Mouse (Mus musculus): Measurements from ENCODE around the gene Adarb2. TPM values are rescaled to one million over a fixed set of nuclear protein-coding genes. Genes with fewer than 3 reads are reported as not detected.

Adarb2 gene
- polyA plus RNA-seq, 1 experiment: not detected

DNA sequence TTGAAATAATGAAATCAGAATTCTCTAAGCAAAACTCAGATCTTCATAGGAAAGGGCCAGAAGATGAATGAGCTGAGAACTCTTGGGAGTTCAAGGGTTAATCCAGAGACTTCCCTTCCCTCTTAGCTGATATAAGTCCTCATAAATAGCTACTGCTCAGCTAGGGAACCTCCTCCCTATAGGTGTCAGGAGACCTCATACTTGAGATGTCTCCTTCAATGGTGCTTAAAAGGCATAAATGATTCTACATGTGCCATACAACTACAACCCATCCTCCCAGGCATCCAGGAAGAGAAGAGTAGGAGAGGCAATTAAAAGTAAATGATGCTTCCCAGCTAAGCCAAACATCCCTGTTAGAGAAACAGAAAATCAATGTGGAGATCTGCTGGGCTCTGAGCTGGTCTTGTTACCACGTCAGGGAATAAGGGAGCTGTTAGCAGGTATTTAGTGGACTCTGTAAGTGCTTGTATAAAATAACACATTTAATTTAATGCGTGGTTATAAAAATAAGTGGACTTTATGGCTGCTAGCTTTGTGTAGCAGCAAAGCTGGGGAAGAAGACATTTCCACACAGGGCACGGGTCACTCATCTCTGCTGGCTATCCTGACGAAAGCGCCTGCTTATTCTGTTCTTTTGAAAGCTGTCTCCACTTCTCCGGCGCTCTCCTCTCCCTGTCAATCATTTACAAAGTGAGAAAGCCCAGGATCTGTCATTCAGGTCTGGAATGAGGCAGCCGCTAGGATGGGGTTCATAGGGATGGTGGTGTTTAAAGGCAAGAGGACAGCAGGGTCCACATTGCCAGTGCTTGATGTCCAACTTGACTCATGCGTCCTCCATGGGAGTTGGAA is 331.8 kb downstream of the Adarb2 start:
- Histone ChIP-seq H3K4me1 (ENCODE audit: control insufficient read depth, insufficient read depth, low read length) (no peaks in the 10 kb centered on the region), H3K4me3 (ENCODE audit: control insufficient read depth, low read depth, low read length) (no peak overlapping the region), H3K36me3 (ENCODE audit: control insufficient read depth, insufficient read depth, low read length) (no peaks in the 10 kb centered on the region), H3K27me3 (ENCODE audit: control insufficient read depth, insufficient read depth, low read length) (no peaks in the 10 kb centered on the region), H3K27ac (ENCODE audit: control insufficient read depth, insufficient read depth, low read depth, low read length) (no peak overlapping the region)
- no peak for TF ChIP-seq CTCF (IDR thresholded peaks at IDR 0.05; ENCODE audit: control insufficient read depth, insufficient read depth, insufficient replicate concordance, low read depth, low read length)
- no peak for TF ChIP-seq POLR2A (IDR thresholded peaks at IDR 0.05; ENCODE audit: control insufficient read depth, low read depth, low read length)

DNA sequence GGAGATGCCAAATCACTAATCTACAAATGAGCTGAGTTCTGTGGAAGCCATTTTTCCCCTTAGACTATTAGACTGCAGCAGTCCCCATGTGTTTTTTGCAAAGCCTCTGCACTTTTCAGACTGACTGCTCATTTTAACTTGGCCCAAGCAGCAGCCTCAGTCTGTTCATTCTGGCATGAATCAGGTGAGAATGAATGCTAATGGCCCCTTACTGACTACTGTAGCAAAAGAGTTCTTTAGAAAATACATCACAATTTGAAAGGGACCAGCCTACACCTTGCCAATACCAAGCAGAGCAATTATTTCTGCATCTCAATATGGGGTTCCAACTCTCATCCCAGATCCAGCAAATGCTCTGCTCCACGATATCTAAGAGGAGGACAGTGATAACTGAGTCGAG is 335.8 kb downstream of the Adarb2 start:
- Histone ChIP-seq H3K4me3 (ENCODE audit: control insufficient read depth, low read depth, low read length) (no peak overlapping the region), H3K4me1 (ENCODE audit: control insufficient read depth, insufficient read depth, low read length) (no peaks in the 10 kb centered on the region), H3K27me3 (ENCODE audit: control insufficient read depth, insufficient read depth, low read length) (no peaks in the 10 kb centered on the region), H3K27ac (ENCODE audit: control insufficient read depth, insufficient read depth, low read depth, low read length) (no peak overlapping the region), H3K36me3 (ENCODE audit: control insufficient read depth, insufficient read depth, low read length) (no peaks in the 10 kb centered on the region)
- no peak for TF ChIP-seq POLR2A (IDR thresholded peaks at IDR 0.05; ENCODE audit: control insufficient read depth, low read depth, low read length)
- TF ChIP-seq CTCF (IDR thresholded peaks at IDR 0.05; ENCODE audit: control insufficient read depth, insufficient read depth, insufficient replicate concordance, low read depth, low read length): no peak

DNA sequence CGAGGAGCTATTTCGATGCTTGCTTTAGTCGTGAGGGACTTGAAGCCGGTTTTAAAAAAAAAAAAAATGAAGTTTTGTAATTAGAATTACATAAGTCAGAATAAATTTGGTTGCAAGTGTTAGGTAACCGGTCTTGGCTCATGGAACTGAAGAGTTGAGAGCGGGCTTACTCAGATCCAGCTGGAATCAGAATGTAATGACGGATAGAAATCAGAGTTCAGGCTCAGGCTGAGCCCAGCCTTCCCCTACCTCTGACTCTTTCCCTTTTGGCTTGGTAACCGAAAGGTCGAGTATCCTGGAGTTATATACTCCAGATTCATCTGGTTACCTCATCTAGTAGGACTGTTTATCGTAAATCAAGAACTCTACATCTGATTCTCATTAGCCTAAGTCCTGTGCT is 336.2 kb downstream of the Adarb2 start:
- H3K4me3 ChIP-seq (ENCODE audit: control insufficient read depth, low read depth, low read length): no peak overlapping the region
- no peak overlapping the region for H3K27ac ChIP-seq (ENCODE audit: control insufficient read depth, insufficient read depth, low read depth, low read length)
- no peaks in the 10 kb centered on the region for H3K4me1 ChIP-seq (ENCODE audit: control insufficient read depth, insufficient read depth, low read length)
- H3K36me3 ChIP-seq (ENCODE audit: control insufficient read depth, insufficient read depth, low read length): no peaks in the 10 kb centered on the region
- TF ChIP-seq POLR2A (IDR thresholded peaks at IDR 0.05; ENCODE audit: control insufficient read depth, low read depth, low read length): no peak
- no peak for TF ChIP-seq CTCF (IDR thresholded peaks at IDR 0.05; ENCODE audit: control insufficient read depth, insufficient read depth, insufficient replicate concordance, low read depth, low read length)
- no peaks in the 10 kb centered on the region for H3K27me3 ChIP-seq (ENCODE audit: control insufficient read depth, insufficient read depth, low read length)

DNA sequence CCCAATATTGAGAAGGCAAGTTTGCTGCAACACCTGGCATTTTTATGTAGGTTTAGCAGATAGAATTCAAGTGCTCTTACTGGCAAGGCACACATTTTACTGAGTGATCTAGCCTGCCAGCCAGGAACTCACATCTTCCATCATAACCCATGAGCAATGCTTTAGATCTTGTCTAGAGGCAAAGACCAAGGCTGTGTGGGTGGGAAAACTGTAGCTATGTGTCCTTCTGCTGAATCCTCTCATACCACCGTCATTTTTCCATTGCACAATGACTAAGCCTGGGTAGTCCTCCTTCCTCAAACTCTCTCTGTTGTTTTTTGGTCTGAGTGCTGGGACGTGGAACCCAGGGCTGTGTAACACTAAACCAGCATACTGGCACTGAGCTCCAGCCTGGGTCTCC is 340.0 kb downstream of the Adarb2 start:
- Histone ChIP-seq H3K4me3 (ENCODE audit: control insufficient read depth, low read depth, low read length) (no peak overlapping the region), H3K27me3 (ENCODE audit: control insufficient read depth, insufficient read depth, low read length) (no peaks in the 10 kb centered on the region), H3K27ac (ENCODE audit: control insufficient read depth, insufficient read depth, low read depth, low read length) (no peak overlapping the region), H3K36me3 (ENCODE audit: control insufficient read depth, insufficient read depth, low read length) (no peaks in the 10 kb centered on the region), H3K4me1 (ENCODE audit: control insufficient read depth, insufficient read depth, low read length) (no peaks in the 10 kb centered on the region)
- no peak for TF ChIP-seq POLR2A (IDR thresholded peaks at IDR 0.05; ENCODE audit: control insufficient read depth, low read depth, low read length)
- TF ChIP-seq CTCF (IDR thresholded peaks at IDR 0.05; ENCODE audit: control insufficient read depth, insufficient read depth, insufficient replicate concordance, low read depth, low read length): no peak

DNA sequence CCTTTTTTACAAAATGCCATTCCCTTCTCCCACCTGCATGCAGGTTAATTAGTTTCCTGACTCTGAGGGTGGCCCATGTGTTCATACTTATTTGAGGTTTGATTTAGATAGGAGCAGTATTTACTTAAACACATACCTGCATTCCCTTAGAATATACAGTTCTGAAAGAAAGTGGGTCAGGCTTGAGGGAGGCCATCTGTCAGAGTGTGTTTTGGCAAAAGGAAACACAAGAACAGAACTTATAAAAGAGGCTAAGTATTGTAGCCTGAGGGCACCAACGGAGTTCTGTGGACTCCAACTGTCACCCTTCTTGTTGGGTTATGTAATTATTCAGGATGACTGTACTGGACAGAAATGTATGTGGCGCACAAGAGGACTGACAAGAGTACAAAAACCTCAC is 349.6 kb downstream of the Adarb2 start:
- no peak overlapping the region for H3K27ac ChIP-seq (ENCODE audit: control insufficient read depth, insufficient read depth, low read depth, low read length)
- TF ChIP-seq POLR2A (IDR thresholded peaks at IDR 0.05; ENCODE audit: control insufficient read depth, low read depth, low read length) (no peak), CTCF (IDR thresholded peaks at IDR 0.05; ENCODE audit: control insufficient read depth, insufficient read depth, insufficient replicate concordance, low read depth, low read length) (no peak)
- H3K4me3 ChIP-seq (ENCODE audit: control insufficient read depth, low read depth, low read length): no peak overlapping the region
- no peaks in the 10 kb centered on the region for H3K27me3 ChIP-seq (ENCODE audit: control insufficient read depth, insufficient read depth, low read length)
- no peaks in the 10 kb centered on the region for H3K36me3 ChIP-seq (ENCODE audit: control insufficient read depth, insufficient read depth, low read length)
- H3K4me1 ChIP-seq (ENCODE audit: control insufficient read depth, insufficient read depth, low read length): no peaks in the 10 kb centered on the region

GRCm38 (mm10) chr13:8557784-8558183 is 355.1 kb downstream of the Adarb2 start:
- H3K27me3 ChIP-seq (ENCODE audit: control insufficient read depth, insufficient read depth, low read length): no peaks in the 10 kb centered on the region
- no peaks in the 10 kb centered on the region for H3K36me3 ChIP-seq (ENCODE audit: control insufficient read depth, insufficient read depth, low read length)
- no peak overlapping the region for H3K4me3 ChIP-seq (ENCODE audit: control insufficient read depth, low read depth, low read length)
- H3K4me1 ChIP-seq (ENCODE audit: control insufficient read depth, insufficient read depth, low read length): no peaks in the 10 kb centered on the region
- no peak overlapping the region for H3K27ac ChIP-seq (ENCODE audit: control insufficient read depth, insufficient read depth, low read depth, low read length)
- TF ChIP-seq CTCF (IDR thresholded peaks at IDR 0.05; ENCODE audit: control insufficient read depth, insufficient read depth, insufficient replicate concordance, low read depth, low read length): no peak
- no peak for TF ChIP-seq POLR2A (IDR thresholded peaks at IDR 0.05; ENCODE audit: control insufficient read depth, low read depth, low read length)

DNA sequence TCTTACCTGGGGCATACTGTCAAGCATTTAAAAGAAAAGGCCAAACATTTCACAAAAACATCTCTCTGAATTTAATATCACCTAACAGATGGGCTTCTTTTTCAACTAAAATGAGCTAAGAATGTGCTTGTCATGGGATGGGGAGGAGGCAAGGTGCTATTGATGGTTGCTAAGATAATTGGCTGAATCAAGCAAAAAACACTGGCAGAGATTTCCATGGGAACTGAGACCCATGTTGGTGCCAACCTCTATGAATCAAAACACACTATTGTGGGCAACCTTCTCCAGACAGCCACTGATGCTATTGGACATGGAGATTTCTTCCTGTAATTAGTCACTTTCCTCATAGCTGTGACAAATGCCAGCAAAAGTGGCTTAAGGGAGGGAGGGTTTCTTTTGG is 357.8 kb downstream of the Adarb2 start:
- no peak overlapping the region for H3K4me3 ChIP-seq (ENCODE audit: control insufficient read depth, low read depth, low read length)
- no peak overlapping the region for H3K27ac ChIP-seq (ENCODE audit: control insufficient read depth, insufficient read depth, low read depth, low read length)
- no peaks in the 10 kb centered on the region for H3K36me3 ChIP-seq (ENCODE audit: control insufficient read depth, insufficient read depth, low read length)
- no peaks in the 10 kb centered on the region for H3K4me1 ChIP-seq (ENCODE audit: control insufficient read depth, insufficient read depth, low read length)
- TF ChIP-seq POLR2A (IDR thresholded peaks at IDR 0.05; ENCODE audit: control insufficient read depth, low read depth, low read length): no peak
- TF ChIP-seq CTCF (IDR thresholded peaks at IDR 0.05; ENCODE audit: control insufficient read depth, insufficient read depth, insufficient replicate concordance, low read depth, low read length): no peak
- H3K27me3 ChIP-seq (ENCODE audit: control insufficient read depth, insufficient read depth, low read length): no peaks in the 10 kb centered on the region
